Mouse (Mus musculus): ENCODE data around the gene Sema7a.

The Sema7a gene

DNA sequence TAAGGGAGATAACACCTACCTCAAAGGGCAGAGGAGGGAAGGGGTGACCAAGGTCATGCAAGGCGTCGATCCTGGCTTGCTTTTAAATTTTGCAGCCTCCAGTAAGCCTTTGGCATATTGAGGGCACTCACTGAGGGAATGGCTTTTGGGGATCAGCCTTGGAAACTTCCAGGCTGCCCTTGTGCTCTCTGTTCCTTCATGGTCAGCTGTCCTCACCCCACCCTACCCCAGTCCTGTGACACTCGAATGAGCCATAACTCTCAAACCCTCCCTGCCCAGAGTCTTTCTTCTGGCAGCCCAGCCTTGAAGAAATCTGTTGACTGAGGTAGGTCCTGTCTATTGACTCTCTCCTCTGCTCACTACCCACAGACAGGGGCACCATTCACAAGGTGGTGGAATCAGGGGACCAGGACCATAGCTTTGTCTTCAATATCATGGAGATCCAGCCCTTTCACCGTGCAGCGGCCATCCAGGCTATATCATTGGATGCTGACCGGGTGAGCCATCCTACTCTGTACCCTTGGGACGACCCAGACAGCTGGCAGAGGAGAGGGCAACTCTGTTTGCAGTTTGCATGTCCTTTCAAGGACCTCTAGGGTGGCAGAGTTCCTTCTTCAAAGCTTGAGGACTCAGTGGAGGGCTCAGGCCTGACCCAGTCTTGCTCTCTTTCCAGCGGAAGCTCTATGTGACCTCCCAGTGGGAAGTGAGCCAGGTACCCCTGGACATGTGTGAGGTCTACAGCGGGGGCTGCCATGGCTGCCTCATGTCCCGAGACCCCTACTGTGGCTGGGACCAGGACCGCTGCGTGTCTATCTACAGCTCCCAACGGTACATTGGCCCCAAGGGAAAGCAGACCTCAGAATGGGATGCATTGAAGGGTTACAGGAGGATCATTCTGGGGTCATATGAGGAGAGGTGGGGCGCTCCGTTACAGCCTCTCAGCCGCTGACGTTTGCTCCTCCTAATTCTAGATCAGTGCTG lies 20.3 kb downstream of the Sema7a start:
- DNase-seq (ENCODE audit: low spot score): no peak

DNA sequence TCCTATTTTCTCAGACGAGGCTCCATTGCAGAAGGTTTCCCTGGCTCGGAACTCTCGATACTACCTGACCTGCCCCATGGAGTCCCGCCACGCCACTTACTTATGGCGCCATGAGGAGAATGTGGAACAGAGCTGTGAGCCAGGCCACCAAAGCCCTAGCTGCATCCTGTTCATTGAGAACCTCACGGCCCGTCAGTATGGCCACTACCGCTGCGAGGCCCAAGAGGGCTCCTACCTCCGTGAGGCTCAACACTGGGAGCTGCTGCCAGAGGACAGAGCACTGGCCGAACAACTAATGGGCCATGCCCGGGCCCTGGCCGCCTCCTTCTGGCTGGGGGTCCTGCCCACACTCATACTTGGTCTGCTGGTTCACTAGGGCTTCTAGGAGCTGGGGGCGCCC lies 21.3 kb downstream of the Sema7a start:
- DNase-seq (ENCODE audit: low spot score): no peak

DNA sequence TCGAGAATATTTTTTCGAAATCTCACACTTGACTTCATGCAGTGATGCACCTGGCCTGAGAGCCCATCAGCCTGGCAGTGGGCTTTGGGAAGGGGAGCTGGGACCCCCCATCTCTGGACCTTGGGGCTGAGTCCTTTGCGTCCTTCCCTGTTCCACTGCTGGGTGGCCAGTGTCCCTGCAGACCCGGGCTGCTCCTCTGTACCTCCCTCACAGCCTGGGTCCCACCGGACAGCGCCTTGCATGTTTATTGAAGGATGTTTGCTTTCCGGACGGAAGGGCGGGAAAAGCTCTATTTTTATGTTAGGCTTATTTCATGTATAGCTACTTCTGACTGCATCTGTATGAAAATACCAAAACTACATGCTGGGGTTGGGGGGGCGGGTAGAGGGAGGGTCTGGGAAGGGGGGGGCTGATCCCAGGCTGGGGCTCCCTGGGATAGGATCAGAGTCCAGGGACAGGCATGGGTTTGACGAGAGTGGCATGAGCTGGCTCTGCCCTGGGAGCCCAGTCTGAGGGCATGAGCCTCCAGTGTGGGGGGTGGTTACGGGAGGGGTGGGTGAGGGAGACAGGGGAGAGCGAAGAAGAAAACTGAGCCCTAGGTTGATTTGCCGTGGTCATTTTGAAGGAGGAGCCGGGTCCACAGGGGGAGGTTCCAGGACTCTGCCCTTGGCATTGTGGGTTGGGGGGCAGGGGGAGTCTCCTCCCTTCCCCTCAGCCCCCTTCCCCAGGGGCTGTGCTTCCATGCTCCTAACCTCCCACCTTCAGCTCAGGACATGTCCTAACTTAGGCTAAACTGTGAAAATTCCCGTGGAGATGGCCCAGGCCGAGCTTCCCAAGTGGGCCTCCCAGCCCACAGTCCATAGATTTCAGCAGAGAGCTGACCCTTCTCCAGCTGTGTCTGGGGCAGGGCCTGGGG lies 22.2 kb downstream of the Sema7a start:
- DNase-seq (ENCODE audit: low spot score): no peak

DNA sequence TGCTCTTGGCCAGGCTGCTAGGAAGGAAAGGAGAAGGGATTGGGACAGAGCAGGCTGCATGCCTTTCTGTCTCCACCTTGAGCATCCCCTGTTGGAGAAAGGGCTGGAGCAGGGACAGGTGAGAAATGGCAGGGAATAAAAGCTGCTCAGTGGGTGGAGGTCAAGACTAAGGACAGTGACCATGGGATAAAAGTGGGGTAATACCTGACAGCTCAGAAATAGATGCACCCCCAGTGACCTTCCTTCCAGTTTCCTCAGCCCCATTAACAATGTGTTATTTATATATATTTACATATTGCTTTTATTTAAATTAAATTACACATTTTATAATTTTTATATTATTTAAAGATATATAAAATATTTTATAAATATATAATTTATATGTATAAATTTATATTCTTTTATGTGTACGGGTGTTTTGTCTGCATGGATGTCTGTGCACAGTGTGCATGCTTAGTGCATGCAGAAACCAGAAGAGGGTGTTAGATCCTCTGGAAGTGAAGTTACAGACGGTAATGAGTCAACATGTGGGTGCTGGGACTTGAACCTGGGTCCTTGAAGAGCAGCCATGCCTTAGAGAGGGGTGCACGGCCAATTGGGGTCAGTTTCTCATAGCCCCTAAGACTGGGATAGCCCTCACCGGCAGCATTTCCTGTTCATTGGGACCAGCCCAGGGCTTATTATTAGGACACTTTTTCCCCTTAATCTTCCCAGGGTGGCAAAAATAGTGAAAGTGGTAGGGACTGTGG lies 23.5 kb downstream of the Sema7a start:
- DNase-seq (ENCODE audit: low spot score): no peak

DNA sequence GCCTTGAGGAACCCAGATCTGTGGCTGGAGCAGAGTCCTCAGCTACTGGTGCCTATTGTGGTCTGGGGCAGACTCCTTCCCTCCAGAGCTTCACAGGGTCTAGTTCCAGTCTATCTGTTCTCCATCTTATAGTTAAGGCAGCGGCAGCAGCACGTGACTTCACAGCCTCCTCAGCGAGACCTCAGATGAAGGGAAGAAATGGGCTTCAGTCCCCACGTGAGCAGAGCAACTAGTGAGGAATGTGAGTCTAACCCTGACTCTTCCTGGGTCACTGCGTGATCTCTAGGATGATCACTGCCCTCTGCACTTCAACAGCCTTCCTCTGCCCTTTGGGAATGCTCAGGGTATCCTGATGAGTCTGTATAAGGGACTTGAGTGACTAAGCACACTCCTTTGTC lies 24.1 kb downstream of the Sema7a start:
- no peak for DNase-seq (ENCODE audit: low spot score)

DNA sequence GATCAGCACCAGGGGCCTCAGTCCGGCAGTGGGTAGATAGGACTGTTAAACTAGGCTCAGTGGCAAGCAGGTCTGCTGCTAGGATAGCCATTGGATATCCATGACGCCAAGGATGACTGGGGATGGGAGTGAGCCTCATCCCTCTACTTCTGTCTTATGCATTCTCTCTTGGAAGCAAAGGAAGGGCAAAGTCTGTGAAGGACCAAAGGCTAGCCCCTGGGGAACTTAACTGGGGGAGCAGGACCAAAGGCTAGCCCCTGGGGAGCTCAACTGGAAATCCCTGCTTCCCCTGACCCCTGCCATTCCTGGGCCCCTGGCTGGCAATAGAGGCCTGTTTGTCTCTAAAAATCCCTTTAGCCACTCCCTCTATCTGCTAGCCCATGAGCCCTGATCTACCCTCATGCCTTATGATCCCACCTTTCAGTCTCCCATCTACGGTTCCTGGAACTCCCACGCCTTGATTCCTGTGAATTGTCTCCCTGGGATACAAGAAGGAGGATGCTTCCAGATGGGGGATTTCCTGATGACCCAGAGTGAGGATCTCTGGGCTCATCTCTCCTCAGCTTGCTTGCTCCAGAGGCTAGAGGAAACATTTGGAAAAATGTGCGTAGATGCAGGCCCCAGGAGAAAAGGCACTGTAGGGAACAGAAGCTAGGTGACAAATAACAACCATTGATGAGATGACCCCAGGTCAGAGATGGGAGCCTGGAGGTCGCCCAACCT lies 24.8 kb downstream of the Sema7a start:
- no peak for DNase-seq (ENCODE audit: low spot score)

DNA sequence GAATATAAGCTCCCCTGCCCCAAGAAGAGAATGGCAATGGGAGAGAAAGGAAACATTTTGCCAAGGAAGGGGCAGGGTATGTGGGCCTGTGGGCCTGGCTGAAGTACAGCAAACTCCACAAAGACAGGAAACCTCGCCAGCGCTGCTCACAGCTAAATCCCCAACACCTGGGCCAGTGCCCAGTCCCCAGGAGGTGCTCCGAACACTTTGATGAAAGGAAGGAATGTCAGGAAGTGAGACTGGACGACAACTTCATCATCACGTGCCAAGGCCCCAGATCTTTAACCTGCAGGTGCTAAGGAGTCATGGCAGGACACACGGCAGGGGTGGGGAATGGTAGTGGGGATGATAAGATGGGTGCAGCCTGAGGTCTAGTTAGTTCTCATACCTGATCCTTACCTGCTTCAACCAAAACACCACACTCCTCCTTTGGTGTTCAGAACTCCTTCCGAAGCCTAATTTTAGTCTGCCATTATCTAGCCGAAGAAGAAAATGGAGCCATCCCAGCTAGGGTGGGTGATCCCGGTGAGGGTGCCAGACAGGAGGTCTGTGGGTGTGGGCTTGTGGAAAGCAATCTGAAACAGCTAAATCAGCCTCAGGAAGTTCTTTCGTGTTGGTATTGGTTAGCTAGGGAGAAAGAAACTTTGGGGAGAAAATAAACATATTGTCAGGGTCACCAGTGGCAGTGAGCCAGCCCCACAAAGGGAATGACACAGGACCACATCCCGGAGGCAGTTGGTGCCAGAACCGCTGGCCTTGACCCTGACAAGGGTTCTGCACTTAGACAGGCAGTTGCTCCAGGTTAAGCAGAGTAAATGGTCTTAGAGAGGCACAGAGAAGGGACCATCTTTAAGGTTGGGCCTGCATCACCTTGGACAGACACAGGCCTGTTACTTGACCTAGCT lies 25.6 kb downstream of the Sema7a start:
- DNase-seq (ENCODE audit: low spot score): peak; percentile 66

DNA sequence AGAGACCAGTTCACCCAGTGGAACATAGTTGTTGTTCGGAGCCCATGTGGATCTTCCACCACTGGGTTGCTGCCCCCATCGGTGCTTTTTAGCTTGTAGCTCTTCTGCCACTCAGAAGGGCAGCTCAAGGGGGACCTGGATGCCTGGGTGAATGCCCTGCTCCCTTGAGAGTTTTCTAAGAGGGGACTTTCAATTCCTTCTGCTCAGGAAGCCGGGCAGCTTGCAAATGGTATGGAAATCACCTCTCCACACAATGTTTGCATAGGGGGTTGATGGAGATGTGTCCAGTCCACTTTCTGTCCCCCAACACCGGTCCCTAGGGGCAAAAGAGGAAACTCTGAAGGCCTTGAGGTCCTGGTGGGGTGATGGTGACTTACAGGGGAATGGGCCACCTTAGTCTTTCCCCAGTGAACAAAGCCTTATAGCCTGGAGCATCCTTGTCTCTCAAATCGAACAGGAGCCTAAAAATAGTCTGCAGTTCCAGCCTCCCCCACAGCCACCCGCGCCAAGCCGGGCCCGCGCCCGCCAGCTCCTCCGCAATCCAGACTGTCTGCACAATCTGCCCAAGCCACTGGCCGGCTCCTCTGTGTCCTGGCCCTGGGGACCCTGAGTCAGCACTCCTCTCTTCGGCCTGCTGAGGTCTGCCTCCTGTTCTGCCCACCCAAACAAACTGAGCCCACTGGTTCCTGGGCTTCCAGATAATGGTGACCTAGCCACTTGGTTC lies 27.5 kb downstream of the Sema7a start:
- peak; percentile 72 for DNase-seq (ENCODE audit: low spot score)

DNA sequence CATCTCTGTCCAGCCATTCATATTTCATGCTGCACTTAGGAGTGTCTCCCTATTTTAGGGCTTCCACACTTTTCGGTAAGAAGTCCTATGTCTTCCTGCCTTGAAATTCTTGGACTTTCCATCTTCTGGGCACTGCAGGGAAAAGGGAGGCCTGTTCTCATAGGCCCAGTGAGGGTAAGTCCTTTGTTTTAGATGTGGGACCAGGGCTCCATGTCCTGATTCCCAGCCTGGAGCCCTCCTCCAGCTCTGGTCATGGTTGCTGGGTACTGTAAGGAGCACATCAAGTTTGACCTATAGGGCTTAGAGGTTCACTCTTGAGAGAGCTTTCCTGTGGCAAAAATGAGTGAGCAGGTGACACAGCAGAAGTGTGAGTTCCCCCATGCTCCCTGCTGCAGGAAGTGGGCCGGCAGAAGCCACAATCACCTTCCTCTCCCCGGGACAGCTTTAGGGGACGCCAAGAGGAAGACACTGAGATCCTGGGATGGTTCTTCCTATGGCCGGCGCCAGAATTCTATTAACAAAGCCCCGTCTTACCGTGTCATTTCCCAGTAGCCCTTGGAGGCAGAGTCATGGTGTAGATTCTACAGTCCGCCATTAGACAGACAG lies 28.4 kb downstream of the Sema7a start:
- DNase-seq (ENCODE audit: low spot score): no peak

DNA sequence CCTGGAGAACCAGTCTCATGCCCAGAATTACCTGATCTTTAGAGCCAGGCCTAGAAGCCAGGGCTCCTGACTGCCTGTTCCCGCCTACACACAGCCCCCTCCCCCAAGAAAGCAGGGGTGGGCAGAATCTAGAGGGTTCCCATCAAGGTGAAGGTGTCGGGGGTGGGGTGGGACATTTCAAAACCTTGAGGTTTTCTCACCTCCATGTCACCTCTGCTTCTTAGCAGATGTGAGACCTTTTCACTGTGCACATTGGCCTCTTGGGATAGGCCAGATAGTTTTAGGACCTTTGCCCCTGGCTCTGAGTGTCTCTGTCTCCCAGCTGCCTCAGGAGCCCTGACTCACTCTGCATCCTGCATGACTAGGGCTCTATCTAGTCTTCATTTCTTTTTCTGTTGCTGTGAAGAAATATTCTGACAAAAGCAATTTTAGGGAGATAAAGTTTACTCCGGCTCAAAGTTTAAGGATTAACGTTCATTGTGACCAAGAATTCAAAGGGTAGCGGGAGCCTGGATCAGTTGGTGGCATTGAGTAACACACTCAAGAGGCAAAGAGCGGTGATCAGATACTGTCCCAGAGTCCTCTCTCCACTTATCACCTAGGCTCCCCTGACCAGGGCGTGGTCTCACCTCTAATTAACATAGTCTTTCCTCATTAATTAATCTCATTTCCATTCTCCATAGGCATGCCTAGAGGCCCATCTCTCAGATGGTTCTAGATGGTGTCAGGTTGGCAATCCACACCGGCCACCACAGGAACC lies 29.1 kb downstream of the Sema7a start:
- DNase-seq (ENCODE audit: low spot score): no peak

DNA sequence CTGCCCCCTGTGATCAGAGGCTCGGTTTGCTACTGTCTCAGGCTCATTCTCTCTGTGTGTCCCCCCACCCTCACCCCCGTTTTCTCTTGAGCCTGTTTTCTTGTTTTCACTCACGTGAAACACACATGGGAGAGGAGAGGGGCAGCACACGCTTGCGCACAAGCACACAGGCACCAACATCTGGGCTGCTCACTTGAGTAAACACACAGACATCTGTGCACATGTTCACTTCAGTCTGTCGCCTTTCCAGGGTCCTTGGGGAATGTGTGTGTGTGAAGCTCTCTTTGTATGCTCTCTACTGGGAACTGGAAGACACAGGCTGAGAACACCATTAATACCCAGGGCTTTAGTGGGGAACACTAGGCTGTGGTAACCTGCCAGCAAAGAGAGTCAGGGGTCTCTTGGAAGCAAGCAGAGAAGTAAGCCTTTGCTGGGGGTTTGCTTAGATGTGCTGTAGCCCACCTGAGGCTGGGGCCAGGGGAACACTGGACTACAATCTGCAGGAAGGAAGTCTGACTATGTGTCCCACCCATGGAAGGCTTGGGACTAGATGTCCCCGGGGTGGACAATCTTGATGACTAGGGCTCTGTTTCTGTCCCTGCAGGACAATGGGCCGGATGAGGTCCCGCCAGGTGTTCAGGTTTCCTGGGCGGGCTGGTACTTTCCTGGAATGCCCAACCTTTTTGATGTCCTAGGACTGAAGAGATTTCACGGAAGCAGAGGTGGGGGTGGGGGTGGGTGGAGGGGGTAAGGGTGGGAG lies 30.0 kb downstream of the Sema7a start:
- no peak for DNase-seq (ENCODE audit: low spot score)

DNA sequence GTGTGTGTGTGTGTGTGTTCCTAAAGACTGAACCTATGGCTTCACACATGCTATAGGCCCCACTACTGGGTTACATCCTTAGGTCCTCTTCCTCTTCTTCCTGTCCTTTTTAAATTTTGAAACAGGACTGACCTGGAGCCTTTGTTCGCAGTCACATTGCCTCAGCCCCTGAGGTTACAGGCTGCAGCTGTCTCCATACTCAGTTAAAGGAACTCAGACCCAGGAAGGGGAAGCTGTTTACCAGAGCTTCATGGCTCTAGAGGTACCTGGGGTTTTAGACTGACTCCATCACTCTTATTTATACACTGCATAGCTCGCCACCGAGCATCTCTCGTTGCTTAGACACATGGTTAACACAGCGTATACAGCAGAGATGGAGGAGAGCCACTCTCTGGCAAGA lies 31.5 kb downstream of the Sema7a start:
- no peak for DNase-seq (ENCODE audit: low spot score)

DNA sequence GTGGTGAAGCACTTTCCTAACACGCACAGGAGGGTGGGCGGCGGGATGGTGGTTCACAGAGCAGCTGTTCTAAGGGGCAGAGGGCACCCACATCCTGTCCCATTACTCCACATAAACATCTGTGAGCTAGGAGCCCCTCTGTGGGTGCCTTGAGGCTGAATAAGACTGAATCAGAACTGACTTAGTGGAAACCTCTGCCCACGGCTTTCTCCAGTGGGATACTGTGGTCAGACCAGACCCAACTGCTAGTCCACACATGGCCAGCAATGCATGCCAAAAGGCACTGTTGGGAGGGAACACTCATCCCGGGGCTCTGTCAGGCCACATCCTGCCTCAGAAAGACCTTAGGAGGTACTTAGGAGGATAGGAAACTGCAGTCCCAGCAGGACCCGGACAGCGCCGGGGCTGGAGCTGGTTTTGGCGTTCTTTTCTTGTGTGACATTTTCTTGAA lies 32.3 kb downstream of the Sema7a start:
- DNase-seq (ENCODE audit: low spot score): no peak

DNA sequence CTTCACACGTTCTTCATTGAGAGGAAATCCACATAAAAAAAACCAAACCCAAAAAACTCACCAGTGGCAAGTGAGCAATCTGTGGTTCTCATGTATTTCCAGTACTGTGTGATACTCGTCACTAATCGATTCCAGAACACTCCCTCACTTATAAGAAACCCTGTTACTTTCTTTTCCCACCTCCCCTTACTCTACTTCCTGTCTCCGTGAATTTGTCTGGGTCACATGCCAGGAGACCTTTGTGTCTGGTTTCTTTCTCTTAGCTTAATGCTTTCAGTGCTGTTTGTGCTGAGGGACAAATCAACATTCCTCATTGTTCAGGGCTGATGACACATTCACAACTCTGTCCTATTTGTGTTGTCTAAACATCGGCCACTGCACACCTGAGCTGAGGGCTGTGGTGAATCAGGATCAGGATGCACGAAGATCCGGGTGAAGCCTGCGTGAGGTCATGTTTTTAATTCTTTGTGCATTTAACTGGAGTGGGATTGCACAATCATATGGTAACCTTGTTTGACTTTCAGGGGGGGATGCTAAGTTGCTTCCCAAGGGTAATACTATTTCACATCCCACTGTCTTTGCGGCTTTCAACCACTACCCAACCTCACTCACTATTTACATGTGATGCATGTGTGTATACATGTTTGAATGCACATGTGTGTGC lies 33.0 kb downstream of the Sema7a start:
- no peak for DNase-seq (ENCODE audit: low spot score)

DNA sequence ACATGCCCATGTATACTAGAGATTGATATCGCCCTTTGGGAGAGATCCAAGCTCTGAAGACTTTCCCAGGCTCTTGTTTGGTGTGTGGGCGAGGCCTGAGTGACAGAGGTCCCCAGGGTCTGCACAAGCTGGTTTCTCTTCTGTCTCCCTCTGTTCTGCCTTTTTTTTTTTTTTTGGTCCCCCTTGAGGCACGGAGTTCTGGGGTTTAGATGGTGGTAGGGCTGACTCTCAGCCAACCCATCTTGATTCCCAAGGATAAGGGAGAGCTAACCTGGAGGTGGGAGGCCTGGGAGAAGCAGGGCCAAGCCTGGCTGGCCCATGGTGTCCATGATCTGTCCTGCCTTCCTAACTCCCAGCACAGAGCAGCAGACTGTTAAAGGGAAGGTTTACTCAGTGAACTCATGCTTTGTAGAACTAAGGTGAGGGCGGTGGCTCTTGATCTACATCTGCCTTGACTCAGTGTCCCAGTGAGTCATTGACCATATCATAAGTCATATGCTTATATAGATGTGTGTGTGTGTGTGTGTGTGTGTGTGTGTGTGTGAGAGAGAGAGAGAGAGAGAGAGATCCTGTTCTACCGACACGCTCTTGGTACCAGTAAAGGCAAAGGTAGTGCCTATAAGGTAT lies 33.6 kb downstream of the Sema7a start:
- DNase-seq (ENCODE audit: low spot score): no peak

DNA sequence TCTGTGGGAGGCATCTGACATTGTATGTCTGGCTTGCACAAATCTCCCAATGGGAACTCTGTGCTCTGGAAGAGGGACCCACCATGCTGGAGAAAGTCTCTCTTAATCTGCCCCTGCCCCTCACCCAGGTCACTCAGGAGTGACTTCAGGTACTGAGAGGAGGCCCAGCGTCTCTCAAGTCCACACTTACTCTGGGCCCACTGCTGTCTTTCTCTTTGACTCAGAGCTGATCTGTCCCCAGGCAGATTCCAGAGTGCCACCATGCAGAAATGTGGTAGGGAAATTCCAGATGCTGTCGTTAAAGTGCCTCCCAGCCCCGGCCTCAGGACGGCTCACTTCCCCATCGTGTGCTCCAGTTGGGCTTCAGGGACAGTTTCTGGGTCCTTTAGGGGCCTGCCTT lies 34.3 kb downstream of the Sema7a start:
- DNase-seq (ENCODE audit: low spot score): no peak

Data from ovary, postnatal 36 days (tissue).